Mouse (Mus musculus) 416B (cell line): ENCODE data around the gene Ffar4.

ENCODE experiments used
- DNase-seq: peaks from one replicate; pipeline ENCODE4 v3.0.0; 2011; ENCODE audit warnings: low read depth

Ffar4 gene

GRCm38 (mm10) chr19:38096858-38097758, at the start of gene Ffar4:
TSS of gene Ffar4 (plus strand) at chr19:38097071.
- peak; percentile 37 for DNase-seq

GRCm38 (mm10) chr19:38049686-38050085, 47.2 kb upstream of the Ffar4 start:
- DNase-seq, result no peak

GRCm38 (mm10) chr19:38053227-38054041, 43.4 kb upstream of the Ffar4 start:
- DNase-seq, result peak; percentile 78

- DNase-seq, result peak; percentile 89
Observed at GRCm38 (mm10) chr19:38054149-38054719, 42.6 kb upstream of the Ffar4 start.

GRCm38 (mm10) chr19:38054720-38055192, 42.1 kb upstream of the Ffar4 start, which contains the start of gene Cep55:
TSS of gene Cep55 (plus strand) at chr19:38055011.
- peak; percentile 99 for DNase-seq

GRCm38 (mm10) chr19:38055798-38056197, 41.1 kb upstream of the Ffar4 start:
- peak; percentile 65 for DNase-seq

GRCm38 (mm10) chr19:38056276-38056675, 40.6 kb upstream of the Ffar4 start:
- DNase-seq, result peak; percentile 24

GRCm38 (mm10) chr19:38056931-38057330, 39.9 kb upstream of the Ffar4 start:
- DNase-seq, result no peak

- no peak for DNase-seq
Observed at GRCm38 (mm10) chr19:38063201-38063600, 33.7 kb upstream of the Ffar4 start.

GRCm38 (mm10) chr19:38064051-38064450, 32.8 kb upstream of the Ffar4 start:
- DNase-seq, result no peak

- DNase-seq, result no peak
Observed at GRCm38 (mm10) chr19:38073226-38073625, 23.6 kb upstream of the Ffar4 start.

GRCm38 (mm10) chr19:38075051-38075450, 21.8 kb upstream of the Ffar4 start:
- DNase-seq, result no peak

GRCm38 (mm10) chr19:38076251-38076650, 20.6 kb upstream of the Ffar4 start:
- peak; percentile 41 for DNase-seq

GRCm38 (mm10) chr19:38077851-38078540, 18.9 kb upstream of the Ffar4 start:
- DNase-seq, result no peak

GRCm38 (mm10) chr19:38081361-38081760, 15.5 kb upstream of the Ffar4 start:
- no peak for DNase-seq

GRCm38 (mm10) chr19:38082931-38083525, 13.8 kb upstream of the Ffar4 start:
- no peak for DNase-seq

GRCm38 (mm10) chr19:38085841-38086240, 11.0 kb upstream of the Ffar4 start:
- DNase-seq, result no peak

GRCm38 (mm10) chr19:38086948-38087551, 9.8 kb upstream of the Ffar4 start:
- no peak for DNase-seq

- no peak for DNase-seq
Observed at GRCm38 (mm10) chr19:38089358-38089757, 7.5 kb upstream of the Ffar4 start.

- peak; percentile 21 for DNase-seq
Observed at GRCm38 (mm10) chr19:38091512-38091985, 5.3 kb upstream of the Ffar4 start.

- DNase-seq, result peak; percentile 15
Observed at GRCm38 (mm10) chr19:38096231-38096630, 640 bp upstream of the Ffar4 start.
